Mouse (Mus musculus): ENCODE measurements around the gene Anks3.
A peak's percentile ranks its signal among the peaks of the same experiment; 100 is the strongest.

Anks3 gene

DNA sequence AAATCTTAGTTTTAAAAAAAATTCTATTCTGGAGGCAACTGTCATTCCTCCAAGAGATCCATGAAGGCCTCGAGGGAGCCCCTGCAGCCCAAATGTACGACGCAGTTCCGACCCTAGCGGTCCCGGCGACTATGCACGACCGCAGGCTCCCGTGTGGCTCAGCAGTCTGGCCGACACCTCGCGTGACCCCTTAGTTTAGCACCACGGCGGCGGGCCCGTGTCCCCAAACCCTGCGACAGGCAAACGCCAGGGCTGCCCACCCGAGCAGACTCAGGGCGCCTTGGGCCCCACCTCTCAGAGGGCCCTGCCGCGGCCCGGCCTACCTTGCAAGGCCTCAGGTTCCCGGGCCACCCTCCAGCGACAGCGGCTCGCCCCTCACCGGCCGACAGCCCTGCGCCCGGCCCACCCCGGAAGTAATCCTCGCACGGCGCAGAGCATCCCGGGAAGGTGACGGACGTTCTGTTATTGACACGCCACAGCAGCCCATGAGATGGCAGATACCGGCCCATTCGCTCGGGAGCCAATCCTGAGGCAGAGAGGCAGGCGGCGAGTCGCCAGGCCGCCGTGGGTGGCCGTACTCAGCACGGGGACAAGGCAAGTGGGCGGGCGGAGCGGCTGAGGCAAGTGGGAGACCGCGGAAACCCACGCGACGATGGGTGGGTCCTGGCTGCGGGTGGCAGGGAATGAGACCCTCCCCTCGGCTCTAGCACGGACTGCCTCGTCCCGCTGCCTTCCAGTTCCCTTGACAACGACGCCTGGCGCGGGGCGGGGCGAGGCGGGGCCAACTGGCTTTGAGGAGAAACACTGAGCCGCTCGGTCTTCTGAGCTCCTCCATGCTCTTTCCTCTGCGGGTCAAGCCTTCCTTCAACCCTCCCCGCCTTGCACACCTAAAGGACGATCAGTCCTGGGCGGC is at the start of gene Anks3:
TSS of gene Anks3 (minus strand) at position 409 of the 913 bp plus-strand sequence.
- DNase-seq: peak; percentile 98

GRCm38 (mm10) chr16:5013054-5013838 is 49.2 kb upstream of the Anks3 start, which contains the start of gene Rogdi:
TSS of gene Rogdi (minus strand) at chr16:5013553.
- peak; percentile 97 to 100 for DNase-seq

- DNase-seq: peak in 1 of 2 experiments; percentile 42
These were observed 48.3 kb upstream of the Anks3 start for GRCm38 (mm10) chr16:5012036-5013005.

DNA sequence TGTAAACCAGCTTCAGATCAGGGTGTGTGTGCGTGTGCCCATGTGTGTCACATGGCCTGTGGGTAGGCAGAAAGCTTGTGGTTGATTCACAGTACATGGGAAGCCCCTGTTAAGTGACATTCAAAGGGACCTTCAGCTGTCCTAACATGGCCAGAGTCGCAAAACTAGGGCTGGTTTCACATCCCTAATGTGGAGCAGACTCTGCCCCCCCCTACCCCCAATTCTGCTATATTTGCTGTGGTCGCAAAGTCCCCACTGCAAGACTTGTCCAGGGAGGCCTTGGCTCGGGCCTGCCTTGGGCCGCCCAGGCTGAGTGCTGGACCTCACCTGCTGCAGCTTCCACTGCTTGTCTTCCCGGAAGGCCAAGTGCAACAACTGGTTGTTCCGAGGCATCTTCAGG is 47.3 kb upstream of the Anks3 start:
- no peak for DNase-seq

DNA sequence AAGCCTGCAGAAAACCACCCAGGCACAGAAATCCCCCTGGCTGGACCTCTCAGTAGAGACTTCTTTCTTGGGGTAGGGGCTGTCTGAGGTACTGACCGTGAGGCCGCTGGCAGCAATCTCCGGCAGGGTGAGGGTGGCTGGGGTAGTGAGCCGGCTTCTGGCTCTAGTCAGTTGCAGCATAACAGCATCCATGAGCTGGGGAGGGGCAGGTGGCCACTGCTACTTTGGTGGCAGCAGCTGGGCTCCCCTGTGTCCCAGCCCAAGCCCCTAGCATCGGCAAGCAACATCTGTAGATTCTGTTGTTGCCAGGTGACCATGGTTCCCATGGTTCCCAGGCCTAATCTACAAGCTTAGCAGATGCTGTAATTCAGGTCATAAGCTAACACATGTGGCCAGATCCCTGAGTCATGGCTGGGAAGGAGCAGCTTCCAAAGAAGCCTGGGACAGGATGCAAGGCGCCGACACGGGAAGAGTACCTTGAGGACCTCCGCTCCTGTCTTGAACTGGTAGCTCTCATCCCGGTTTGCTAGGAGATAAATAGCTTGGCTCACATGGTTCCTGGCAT is 46.4 kb upstream of the Anks3 start:
- DNase-seq: no peak

DNA sequence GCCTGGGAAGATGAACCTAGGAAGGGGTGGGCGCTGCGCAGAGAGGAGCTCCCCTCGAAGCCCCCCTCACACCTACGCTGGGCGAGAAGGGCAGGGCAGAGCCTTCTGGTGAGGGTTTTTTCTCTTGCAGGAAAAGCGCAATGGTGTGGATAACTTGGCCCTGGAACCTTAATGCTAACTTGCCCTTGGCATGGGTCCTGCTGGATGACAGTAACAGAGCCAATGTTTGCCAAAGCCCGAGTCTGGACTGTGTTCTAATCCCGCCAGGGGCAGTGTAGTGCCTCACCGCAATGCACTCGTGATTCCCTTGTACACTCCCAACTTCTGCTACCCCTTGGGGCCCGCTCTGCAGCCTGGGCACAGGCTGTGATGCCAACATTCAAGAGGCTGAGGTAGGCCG is 44.1 kb upstream of the Anks3 start:
- DNase-seq: no peak

GRCm38 (mm10) chr16:5007492-5007891 is 43.5 kb upstream of the Anks3 start:
- no peak for DNase-seq

DNA sequence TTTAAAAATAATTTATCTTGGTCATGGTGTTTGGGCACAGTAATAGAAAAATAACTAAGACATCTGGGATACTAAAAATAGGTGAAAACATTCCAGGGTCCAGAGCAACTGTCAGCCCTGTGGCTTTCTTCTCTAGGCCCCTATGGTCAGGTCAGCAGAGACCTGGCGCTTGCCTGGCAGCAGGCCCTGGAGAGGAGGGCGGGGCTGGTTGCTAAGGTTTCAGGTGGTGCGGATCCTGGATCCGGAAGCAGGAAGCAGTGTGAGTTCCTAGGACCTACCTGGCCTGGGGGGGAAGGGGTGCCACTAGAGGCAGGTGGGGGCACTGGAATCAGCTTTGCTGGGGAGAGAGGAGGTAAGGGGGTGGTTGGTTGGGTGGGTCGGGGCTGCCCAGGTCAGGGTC is 43.1 kb upstream of the Anks3 start, which contains the start of gene Smim22:
TSS of gene Smim22 (plus strand) at position 222 of the 400 bp plus-strand sequence.
- no peak for DNase-seq

DNA sequence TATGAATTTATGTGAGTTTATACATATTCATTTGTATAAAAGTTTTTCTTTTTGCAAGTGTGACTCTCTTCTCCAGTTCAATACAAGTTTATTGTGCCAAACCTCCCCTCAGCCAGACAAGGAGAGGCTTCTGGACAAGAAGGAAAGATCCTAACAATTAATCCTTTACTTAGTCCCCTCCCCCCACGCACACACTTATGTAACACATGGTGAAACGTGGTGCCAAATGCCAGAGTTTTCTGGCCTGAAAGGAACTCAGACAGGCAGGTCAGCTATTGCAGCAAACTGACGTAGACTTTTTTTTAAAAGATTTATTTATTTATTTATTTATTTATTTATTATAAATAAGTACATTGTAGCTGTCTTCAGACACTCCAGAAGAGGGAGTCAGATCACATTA is 36.6 kb upstream of the Anks3 start:
- DNase-seq: no peak

DNA sequence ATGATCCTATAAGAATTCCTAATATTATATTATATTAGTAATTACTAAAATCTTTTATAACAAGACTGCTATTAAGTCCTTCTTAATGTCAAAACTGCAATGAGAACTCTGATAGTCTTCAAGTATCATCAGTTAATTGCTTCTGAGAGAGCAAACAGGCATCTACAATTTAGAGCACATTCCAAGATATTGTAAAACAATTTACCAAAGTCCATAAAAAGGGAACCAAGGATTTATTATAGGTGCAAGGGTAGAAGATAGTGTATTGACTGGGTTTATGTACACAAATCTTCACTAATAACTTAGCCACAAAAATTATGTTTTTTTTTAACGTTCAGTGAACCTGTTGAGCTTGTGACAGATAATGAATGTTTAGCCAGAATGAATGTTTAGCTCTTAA is 35.0 kb upstream of the Anks3 start:
- DNase-seq: no peak

GRCm38 (mm10) chr16:4997553-4997952 is 33.5 kb upstream of the Anks3 start, which contains the start of gene Sept12:
TSS of gene Sept12 (minus strand) at chr16:4997852.
- DNase-seq: no peak

- DNase-seq: no peak
These were observed 29.3 kb upstream of the Anks3 start for GRCm38 (mm10) chr16:4993276-4993675.

GRCm38 (mm10) chr16:4984717-4985116 is 20.7 kb upstream of the Anks3 start:
- no peak for DNase-seq

GRCm38 (mm10) chr16:4979755-4980380 is 15.9 kb upstream of the Anks3 start:
- DNase-seq: peak; percentile 33 to 51

GRCm38 (mm10) chr16:4978275-4979051 is 14.5 kb upstream of the Anks3 start:
- no peak for DNase-seq

DNA sequence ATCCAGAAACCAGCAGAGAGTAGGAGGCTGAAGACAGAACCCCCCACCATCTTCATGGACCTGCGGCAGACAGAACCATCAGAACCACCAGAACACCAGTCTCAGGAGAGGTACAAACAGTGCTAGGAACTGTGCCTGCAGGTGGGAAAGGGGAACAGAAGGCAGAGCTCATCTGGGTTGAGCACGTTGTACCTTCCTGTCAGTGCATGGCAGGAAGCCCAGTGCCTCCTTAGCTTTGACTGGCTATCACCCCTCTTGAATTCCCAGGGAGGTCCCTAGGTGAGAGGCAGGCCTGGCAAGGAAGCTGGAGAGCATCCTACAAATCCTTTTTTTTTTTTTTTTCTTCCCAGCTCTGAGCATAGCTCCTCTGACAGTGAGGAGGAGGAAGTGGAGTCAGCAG is 12.2 kb upstream of the Anks3 start:
- peak; percentile 74 for DNase-seq

- peak; percentile 57 to 73 for DNase-seq
These were observed 10.5 kb upstream of the Anks3 start for GRCm38 (mm10) chr16:4974521-4974920.

DNA sequence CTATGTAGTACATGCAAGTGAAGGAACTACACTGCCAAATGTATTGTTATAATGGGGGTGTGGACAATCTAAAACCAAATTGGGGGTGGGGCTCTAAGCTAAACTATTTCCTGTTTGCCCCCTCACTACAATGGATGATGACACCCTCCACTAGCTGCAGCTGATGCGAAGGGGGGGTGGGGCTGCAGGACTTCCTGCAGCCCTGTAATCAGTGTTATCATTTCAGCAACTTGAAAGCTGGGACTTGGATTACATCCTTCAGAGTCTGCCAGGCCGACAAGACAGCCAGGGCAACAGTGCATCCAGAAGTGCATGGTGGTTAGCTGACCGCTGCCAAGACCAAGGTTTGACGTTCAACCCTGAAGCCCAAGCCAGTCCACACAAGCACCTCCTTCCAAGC is 7.6 kb upstream of the Anks3 start:
- no peak for DNase-seq

DNA sequence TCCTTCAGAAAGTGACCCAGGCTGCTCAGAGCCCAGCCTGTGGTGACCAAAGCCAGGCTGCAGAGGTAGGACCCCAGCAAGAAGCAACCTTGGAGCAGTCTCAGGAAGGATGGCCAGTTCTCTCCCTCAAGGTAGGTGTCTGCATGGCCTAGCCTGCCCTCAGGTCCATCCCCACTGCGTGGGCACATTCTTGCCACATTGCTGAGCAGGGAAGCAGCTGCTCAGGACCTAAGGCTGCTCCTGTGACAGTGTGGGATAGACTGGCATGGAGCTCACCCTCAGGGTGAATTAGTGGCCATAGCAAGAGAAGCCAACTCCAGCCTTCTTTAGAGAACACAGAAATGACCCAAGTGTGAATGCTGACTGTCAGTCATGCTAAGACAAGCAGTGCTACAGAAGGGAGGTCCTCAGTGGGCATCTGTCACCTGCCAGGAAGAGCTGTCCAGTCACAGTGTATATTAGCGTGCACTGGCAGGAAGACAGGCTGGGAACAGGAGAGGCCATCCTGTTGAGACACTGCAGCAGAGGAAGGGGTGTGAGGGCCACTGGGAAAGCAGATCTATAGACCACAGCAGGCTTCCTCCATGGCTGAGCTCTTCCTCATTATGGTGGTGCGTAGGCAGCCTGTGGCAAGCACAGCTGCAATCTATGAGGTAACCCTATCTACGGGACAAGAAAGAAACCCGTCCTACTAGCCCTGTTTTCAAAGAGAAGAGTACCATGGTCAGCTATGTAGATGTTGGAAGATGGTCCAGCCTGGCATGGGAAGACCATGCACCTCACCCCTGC is 5.2 kb upstream of the Anks3 start:
- no peak for DNase-seq

GRCm38 (mm10) chr16:4968426-4968825 is 4.4 kb upstream of the Anks3 start:
- no peak for DNase-seq

Measured in cerebellum, adult 18-20 months (tissue).